Mouse (Mus musculus): Measurements from ENCODE around the gene Sergef. TPM values are rescaled to one million over a fixed set of nuclear protein-coding genes. Genes with fewer than 3 reads are reported as not detected.
A peak's percentile ranks its signal among the peaks of the same experiment; 100 is the strongest.

Gene Sergef
- polyA plus RNA-seq, 1 experiment, result not detected

GRCm38 (mm10) chr7:46425012-46425411, 214.6 kb downstream of the Sergef start:
- H3K4me3 ChIP-seq (ENCODE audit: insufficient read depth, low read depth, low read length), result no peak overlapping the region
- peaks cover 79% of the 10 kb centered on the region for H3K4me1 ChIP-seq (ENCODE audit: control insufficient read depth, insufficient read depth, low read length)
- TF ChIP-seq CTCF (IDR thresholded peaks at IDR 0.05; ENCODE audit: insufficient read depth, low read depth, low read length) (no peak), POLR2A (IDR thresholded peaks at IDR 0.05; ENCODE audit: insufficient read depth, low read depth, low read length) (no peak)
- WGBS, result 20% methylated on average over 4 of the region's 4 CpGs
- no peak overlapping the region for H3K27ac ChIP-seq (ENCODE audit: insufficient read depth, low read depth, low read length)

GRCm38 (mm10) chr7:46423951-46424350, 215.7 kb downstream of the Sergef start:
- Histone ChIP-seq H3K4me3 (ENCODE audit: insufficient read depth, low read depth, low read length) (no peak overlapping the region), H3K27ac (ENCODE audit: insufficient read depth, low read depth, low read length) (no peak overlapping the region), H3K4me1 (ENCODE audit: control insufficient read depth, insufficient read depth, low read length) (peaks cover 80% of the 10 kb centered on the region)
- 57% methylated on average over 3 of the region's 3 CpGs for WGBS
- TF ChIP-seq CTCF (IDR thresholded peaks at IDR 0.05; ENCODE audit: insufficient read depth, low read depth, low read length) (no peak), POLR2A (IDR thresholded peaks at IDR 0.05; ENCODE audit: insufficient read depth, low read depth, low read length) (no peak)

- H3K4me3 ChIP-seq (ENCODE audit: insufficient read depth, low read depth, low read length), result peak overlapping the region; percentile 38
- peak overlapping the region; percentile 97 for H3K27ac ChIP-seq (ENCODE audit: insufficient read depth, low read depth, low read length)
- peaks cover 81% of the 10 kb centered on the region for H3K4me1 ChIP-seq (ENCODE audit: control insufficient read depth, insufficient read depth, low read length)
- TF ChIP-seq CTCF (IDR thresholded peaks at IDR 0.05; ENCODE audit: insufficient read depth, low read depth, low read length), result peak; percentile 76
- TF ChIP-seq POLR2A (IDR thresholded peaks at IDR 0.05; ENCODE audit: insufficient read depth, low read depth, low read length), result no peak
- WGBS, result 45% methylated on average over 18 of the region's 18 CpGs
Observed at GRCm38 (mm10) chr7:46422764-46423412, 216.7 kb downstream of the Sergef start.

GRCm38 (mm10) chr7:46422052-46422763, 217.4 kb downstream of the Sergef start:
- TF ChIP-seq POLR2A (IDR thresholded peaks at IDR 0.05; ENCODE audit: insufficient read depth, low read depth, low read length) (no peak), CTCF (IDR thresholded peaks at IDR 0.05; ENCODE audit: insufficient read depth, low read depth, low read length) (no peak)
- Histone ChIP-seq H3K27ac (ENCODE audit: insufficient read depth, low read depth, low read length) (peak overlapping the region; percentile 97), H3K4me1 (ENCODE audit: control insufficient read depth, insufficient read depth, low read length) (peaks cover 80% of the 10 kb centered on the region), H3K4me3 (ENCODE audit: insufficient read depth, low read depth, low read length) (peak overlapping the region; percentile 38)
- WGBS, result 41% methylated on average over 8 of the region's 8 CpGs

GRCm38 (mm10) chr7:46421535-46421934, 218.1 kb downstream of the Sergef start:
- WGBS, result 22% methylated on average over 5 of the region's 5 CpGs
- no peak for TF ChIP-seq CTCF (IDR thresholded peaks at IDR 0.05; ENCODE audit: insufficient read depth, low read depth, low read length)
- Histone ChIP-seq H3K27ac (ENCODE audit: insufficient read depth, low read depth, low read length) (peak overlapping the region; percentile 92), H3K4me1 (ENCODE audit: control insufficient read depth, insufficient read depth, low read length) (peaks cover 76% of the 10 kb centered on the region), H3K4me3 (ENCODE audit: insufficient read depth, low read depth, low read length) (no peak overlapping the region)

GRCm38 (mm10) chr7:46418102-46418622, 221.4 kb downstream of the Sergef start:
- Histone ChIP-seq H3K27ac (ENCODE audit: insufficient read depth, low read depth, low read length) (peak overlapping the region; percentile 50), H3K4me1 (ENCODE audit: control insufficient read depth, insufficient read depth, low read length) (peaks cover 77% of the 10 kb centered on the region), H3K4me3 (ENCODE audit: insufficient read depth, low read depth, low read length) (no peak overlapping the region)
- WGBS, result 72% methylated on average over 16 of the region's 16 CpGs
- TF ChIP-seq CTCF (IDR thresholded peaks at IDR 0.05; ENCODE audit: insufficient read depth, low read depth, low read length) (no peak), POLR2A (IDR thresholded peaks at IDR 0.05; ENCODE audit: insufficient read depth, low read depth, low read length) (no peak)

GRCm38 (mm10) chr7:46417467-46417866, 222.1 kb downstream of the Sergef start:
- Histone ChIP-seq H3K4me1 (ENCODE audit: control insufficient read depth, insufficient read depth, low read length) (peaks cover 77% of the 10 kb centered on the region), H3K4me3 (ENCODE audit: insufficient read depth, low read depth, low read length) (no peak overlapping the region), H3K27ac (ENCODE audit: insufficient read depth, low read depth, low read length) (peak overlapping the region; percentile 7; the same call in 1 of the 2 replicates)
- TF ChIP-seq POLR2A (IDR thresholded peaks at IDR 0.05; ENCODE audit: insufficient read depth, low read depth, low read length), result no peak
- no peak for TF ChIP-seq CTCF (IDR thresholded peaks at IDR 0.05; ENCODE audit: insufficient read depth, low read depth, low read length)
- 58% methylated on average over 7 of the region's 7 CpGs for WGBS

GRCm38 (mm10) chr7:46415818-46416425, 223.7 kb downstream of the Sergef start:
- 25% methylated on average over 14 of the region's 14 CpGs for WGBS
- H3K4me3 ChIP-seq (ENCODE audit: insufficient read depth, low read depth, low read length), result no peak overlapping the region

More at GRCm38 (mm10) chr7:46415818-46416425, 223.7 kb downstream of the Sergef start:
- H3K4me1 ChIP-seq (ENCODE audit: control insufficient read depth, insufficient read depth, low read length), result peaks cover 78% of the 10 kb centered on the region
- TF ChIP-seq POLR2A (IDR thresholded peaks at IDR 0.05; ENCODE audit: insufficient read depth, low read depth, low read length) (no peak), CTCF (IDR thresholded peaks at IDR 0.05; ENCODE audit: insufficient read depth, low read depth, low read length) (no peak)
- H3K27ac ChIP-seq (ENCODE audit: insufficient read depth, low read depth, low read length), result peak overlapping the region; percentile 93

Data from olfactory bulb, adult 2 months (tissue).